Mouse (Mus musculus): ENCODE measurements around the gene Rbfox3.
A peak's percentile ranks its signal among the peaks of the same experiment; 100 is the strongest.

Gene Rbfox3

DNA sequence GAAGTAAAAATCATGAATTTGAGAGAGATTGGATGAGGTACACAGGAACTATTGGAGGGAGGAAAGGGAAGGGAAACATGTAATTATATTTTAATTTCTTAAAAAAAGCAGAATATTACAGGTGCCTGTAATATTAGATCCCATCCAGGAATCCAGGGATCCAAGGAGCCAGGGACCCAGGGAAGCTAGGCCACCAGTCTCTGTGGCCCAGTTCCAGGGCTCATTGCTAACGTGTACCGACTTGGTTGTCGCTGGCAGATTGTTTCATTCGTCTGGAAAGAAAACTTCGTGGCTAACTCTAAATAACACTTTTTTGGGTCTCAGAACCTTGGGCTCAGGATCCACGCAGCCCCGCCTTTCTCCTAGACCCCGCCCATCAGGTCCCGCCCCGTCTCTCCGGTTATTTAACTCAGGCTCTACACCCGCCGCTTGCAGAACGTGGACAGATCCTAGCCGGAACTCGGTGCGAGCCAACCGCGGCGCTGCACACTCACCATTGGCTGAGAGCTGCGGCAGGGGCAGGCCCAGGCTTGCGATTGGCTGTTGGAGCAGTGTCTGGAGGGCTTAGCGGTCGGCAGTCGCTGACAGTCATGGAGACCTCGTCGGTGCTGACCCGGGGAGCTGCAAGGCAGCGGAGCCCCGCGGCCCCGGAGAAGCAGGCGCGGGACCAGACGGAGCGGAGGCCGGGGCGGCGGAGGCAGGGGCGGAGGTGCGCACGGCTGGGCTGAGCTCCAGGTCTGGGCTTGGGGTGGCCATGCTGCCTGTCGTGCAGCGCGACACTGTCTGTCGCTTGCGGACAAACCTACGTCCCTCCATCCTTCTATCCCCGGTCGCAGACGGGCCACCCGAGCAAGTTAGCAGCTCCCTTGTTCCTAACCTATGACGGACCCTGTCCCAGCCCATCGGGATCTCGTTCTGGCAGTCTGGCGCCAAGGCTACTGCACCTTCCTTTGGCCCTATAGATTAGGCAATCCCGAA is 434.7 kb downstream of the Rbfox3 start, which contains the start of gene Engase:
Engase (plus strand) TSS at position 434 of the 978 bp plus-strand sequence.
- peak; percentile 93 for DNase-seq (ENCODE audit: low read depth)

- no peak for DNase-seq (ENCODE audit: low read depth)
Measured at GRCm38 (mm10) chr11:118475496-118476083, 435.8 kb downstream of the Rbfox3 start.

GRCm38 (mm10) chr11:118473842-118474500 is 437.4 kb downstream of the Rbfox3 start:
- no peak for DNase-seq (ENCODE audit: low read depth)

DNA sequence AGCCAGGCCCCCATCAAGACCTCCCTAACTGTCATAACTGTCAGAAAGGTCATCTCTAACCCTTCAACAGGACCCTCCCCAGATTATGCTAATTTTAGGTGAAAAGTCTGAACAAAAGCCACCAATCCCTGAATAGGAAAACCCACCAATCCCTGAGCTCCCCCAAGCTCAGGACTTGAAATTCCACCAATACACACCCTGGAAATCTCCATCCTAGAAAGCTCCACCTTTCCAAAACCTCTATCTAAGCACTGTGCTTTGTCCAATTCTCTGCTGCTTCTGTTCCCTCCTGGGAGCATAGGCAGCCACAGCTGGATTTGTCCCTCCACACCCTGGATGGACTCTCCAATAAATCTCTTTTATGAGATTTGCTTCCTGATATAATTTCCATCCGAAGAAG is 438.2 kb downstream of the Rbfox3 start:
- no peak for DNase-seq (ENCODE audit: low read depth)

DNA sequence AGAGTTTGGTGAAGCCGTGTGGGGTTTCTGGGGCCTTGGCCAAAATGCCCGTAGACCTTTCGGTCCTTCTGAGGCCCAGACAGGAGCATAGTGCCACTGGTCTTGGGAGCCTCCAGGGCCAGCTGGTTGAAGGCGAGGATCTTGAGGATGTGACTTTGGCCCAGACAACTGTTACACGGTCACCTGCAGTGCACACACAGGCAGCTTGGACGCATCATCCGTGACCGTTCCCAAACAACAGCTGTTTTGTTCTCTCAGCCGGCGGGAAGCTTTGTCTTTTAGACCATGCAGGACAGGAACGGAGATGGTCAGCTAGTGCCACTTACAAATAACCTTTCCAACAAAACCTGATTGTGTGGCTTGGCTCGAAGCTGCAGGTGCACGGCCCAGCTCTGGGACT is 439.7 kb downstream of the Rbfox3 start:
- no peak for DNase-seq (ENCODE audit: low read depth)

DNA sequence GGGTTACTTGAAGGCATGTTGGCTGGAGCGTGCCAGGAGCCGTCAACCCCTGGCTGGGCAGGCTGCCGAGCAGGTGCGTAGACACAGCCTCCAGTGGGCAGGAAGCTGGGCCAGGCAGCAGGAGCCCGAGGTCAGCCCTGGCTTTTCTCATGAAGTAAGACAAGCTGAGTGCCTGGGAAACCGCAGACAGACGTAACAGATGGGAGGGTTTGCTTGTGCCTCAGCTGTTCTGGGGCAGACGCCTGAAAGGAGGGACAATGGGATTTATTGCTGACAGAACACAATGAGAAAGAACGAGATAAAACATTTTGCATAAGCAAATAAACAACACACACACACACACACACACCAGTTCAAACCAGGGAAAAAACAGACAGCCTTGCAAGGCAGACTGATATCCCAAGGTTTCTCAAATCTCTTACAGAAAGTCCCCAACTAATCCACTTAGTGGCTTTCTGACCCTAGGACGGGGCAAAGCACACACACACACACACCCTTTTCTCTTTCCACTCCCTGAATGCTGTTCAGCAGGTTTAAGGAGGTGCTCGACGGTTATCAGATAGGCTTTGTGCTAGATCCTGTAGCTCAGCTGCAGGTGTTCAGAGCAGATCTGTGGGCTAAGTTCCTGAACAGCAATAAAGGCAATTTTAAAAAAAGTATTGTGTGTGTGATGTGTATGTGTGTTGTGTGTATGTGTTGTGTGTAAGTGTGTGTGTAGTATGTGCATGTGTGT is 441.0 kb downstream of the Rbfox3 start:
- DNase-seq (ENCODE audit: low read depth) = no peak

GRCm38 (mm10) chr11:118469509-118470160 is 441.8 kb downstream of the Rbfox3 start:
- DNase-seq (ENCODE audit: low read depth) = no peak

- DNase-seq (ENCODE audit: low read depth) = no peak
Measured at GRCm38 (mm10) chr11:118467441-118468035, 443.9 kb downstream of the Rbfox3 start.

GRCm38 (mm10) chr11:118460280-118460679 is 451.1 kb downstream of the Rbfox3 start:
- peak; percentile 48 for DNase-seq (ENCODE audit: low read depth)

DNA sequence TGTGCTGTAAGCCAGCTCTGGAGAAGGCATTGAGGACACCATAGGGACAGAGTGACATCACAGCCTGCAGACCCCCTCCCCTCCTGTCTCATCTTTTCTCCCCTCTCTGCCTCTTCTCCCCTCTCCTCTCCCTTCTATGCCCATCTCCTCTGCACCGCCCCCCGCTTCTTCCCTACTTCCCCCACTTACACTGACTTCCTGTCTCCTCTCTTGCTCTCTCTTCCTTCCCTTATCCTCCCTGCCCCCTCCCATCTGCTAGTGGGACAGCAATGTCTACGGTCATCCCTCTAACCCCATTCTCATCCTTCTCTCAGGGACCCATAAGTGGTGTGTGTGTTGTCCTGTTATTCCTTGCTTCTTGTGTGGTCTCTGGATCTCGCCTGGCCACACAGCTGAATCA is 451.9 kb downstream of the Rbfox3 start:
- DNase-seq (ENCODE audit: low read depth) = no peak

DNA sequence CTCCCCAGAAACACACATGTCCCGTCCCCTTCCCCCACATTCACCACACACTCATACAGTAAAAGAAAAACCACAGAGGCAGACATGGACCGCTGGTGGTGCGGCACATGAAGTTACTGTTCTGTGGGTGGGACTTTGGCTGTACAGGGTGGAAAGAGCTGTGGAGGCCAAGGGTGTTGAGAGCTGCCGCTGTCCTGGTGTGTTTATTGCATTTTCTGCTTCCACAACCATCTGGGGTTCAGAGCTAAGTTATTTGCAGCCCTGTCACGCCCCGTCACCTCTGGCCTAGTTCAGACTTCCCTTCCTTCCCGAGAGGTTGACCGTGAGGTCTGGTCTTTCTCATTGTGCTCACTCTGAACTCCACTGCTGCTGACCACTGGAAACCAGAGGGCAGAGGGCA is 452.3 kb downstream of the Rbfox3 start:
- DNase-seq (ENCODE audit: low read depth) = no peak

DNA sequence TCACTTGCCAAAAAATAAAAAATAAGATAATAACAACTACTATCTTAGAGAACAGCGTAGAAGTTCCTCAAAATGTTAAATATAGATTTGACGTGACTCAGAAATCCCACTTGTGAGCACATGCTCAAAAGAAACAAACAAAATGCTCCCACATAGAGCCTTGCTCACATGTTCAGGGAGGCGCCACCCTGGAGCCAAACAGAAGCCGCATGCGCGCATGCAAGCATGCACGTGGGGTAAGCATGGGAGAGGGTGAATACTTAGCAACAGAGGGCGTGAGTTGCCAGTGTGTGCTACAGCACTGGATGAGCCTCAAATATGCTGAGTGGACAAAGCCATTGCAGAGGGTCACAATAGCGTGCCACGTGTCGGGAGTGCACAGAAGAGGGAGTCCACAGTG is 454.5 kb downstream of the Rbfox3 start:
- peak; percentile 42 for DNase-seq (ENCODE audit: low read depth)

GRCm38 (mm10) chr11:118455788-118456187 is 455.6 kb downstream of the Rbfox3 start:
- no peak for DNase-seq (ENCODE audit: low read depth)

DNA sequence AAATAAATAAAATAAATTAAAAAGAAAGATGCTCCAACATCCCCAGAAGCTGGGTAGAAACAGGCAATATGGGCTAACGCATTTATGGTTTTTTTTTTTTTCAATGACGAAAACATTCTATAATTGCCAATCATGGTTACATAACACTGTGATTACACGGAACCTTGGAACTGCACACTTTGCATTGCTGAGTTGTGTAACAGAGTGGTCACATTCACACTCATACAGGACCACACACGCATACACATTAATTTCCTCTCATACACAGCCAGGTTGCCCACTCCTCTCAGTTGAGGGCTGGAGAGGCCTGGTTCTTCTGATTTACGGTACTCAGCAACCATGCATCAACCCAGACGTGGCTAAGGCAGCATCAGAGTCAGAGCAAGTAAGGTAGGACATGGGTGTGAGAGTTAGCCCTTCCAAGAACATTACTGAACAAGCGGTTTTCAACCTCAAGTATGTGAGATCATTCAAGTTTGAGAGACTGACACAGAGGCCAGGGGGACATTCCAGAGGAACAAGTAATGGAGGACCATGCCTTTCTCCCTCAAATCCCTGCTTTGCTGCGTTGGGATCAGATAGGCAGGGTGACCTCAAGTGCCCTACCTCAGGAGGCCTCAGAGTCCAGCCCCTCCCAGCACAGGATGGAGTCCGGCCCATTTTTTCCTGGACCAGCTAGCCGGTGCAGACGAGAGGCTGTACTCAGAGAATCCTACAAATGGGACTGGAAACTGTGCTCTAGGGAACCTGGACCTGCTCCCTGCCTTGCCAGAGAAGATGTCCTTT is 457.3 kb downstream of the Rbfox3 start:
- DNase-seq (ENCODE audit: low read depth) = no peak

DNA sequence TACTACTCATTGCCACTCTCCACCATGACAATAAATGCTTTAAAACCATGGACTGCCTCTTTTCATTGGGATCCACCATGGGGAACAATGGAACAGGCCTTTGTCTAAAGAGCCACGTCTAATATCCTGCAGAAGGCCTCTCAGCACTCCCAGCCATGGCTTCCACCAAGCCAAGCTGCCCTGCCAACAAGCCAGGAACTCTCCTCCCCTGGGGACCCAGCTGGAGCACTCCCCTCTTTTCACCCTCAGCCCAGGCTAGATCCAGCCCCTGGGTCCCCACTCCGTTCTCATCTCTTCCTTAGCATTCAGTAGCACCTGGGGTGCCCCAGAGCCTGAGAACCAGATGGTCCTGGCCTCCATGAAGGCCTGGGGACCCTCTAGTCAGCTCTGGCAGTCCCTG is 458.4 kb downstream of the Rbfox3 start:
- DNase-seq (ENCODE audit: low read depth) = no peak

GRCm38 (mm10) chr11:118451211-118451610 is 460.2 kb downstream of the Rbfox3 start:
- no peak for DNase-seq (ENCODE audit: low read depth)

- DNase-seq (ENCODE audit: low read depth) = no peak
Measured at GRCm38 (mm10) chr11:118448385-118448784, 463.0 kb downstream of the Rbfox3 start.

GRCm38 (mm10) chr11:118447346-118447745 is 464.1 kb downstream of the Rbfox3 start:
- peak; percentile 67 for DNase-seq (ENCODE audit: low read depth)

GRCm38 (mm10) chr11:118445843-118446242 is 465.6 kb downstream of the Rbfox3 start:
- DNase-seq (ENCODE audit: low read depth) = peak; percentile 90

Measured in NIH3T3 (cell line).